Mouse (Mus musculus): ENCODE results near the gene Pelo.

DNA sequence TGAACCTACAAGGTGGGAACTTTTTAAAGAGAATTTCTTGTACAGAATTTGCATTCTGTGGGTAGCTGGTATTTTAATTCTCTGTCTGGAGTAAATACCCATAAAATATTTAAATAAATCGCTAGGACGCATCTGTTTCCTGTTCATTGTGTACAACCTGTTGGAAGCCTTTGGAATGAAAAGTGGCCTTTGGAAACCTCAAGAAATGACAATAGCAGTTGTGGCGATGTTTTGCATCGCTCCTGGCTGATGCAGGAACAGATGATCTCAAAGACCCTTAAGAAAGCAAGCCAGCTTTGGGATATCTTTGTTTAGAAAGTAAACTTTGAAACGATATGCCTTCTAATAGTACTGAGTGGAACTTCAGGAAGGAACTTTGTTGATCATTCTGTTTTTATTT is 28.8 kb upstream of the Pelo start:
- TF ChIP-seq CTCF (IDR thresholded peaks at IDR 0.05; ENCODE audit: low read depth, low read length) (no peak), POLR2A (IDR thresholded peaks at IDR 0.05; ENCODE audit: insufficient read depth, low read length) (no peak), EP300 (IDR thresholded peaks at IDR 0.05; ENCODE audit: insufficient read depth, low read depth, low read length) (no peak)
